Mouse (Mus musculus): ENCODE measurements around the gene Sh3gl3. TPM values are rescaled to one million over a fixed set of nuclear protein-coding genes. Genes with fewer than 3 reads are reported as not detected.
A peak's percentile ranks its signal among the peaks of the same experiment; 100 is the strongest.

Sh3gl3 gene
- total RNA-seq (2014; fragmentation: Nextera tagmentation) (not detected in 2 replicates), total RNA-seq (2017) (not detected in 2 replicates)

GRCm38 (mm10) chr7:82173540-82173939 lies at the start of gene Sh3gl3:
Gene Sh3gl3, plus strand, starts transcription at chr7:82173840.
- no peak for ATAC-seq (replicated peaks; ENCODE audit: low FRiP score, low TSS enrichment, poor library complexity, severe bottlenecking)

DNA sequence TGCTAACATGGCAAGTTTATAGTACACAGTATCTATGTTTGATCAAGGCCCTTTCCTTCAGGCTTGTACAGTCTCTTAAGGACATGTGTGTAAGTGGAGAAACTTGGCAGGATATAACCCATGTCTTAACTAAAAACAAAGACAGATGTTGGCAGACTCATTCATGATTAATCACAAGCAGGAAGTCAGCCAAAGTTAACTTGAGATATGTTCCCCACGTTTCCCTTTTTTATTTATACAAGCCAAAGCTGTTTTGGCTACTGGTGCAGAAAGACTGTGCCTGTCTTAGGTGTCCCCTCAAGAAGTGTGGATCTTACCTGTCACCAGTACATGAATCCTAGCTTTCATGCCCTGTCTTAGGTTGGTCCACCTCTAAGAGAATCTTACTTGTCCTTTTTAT lies 35.4 kb upstream of the Sh3gl3 start:
- ATAC-seq (replicated peaks; ENCODE audit: low FRiP score, low TSS enrichment, poor library complexity, severe bottlenecking), result no peak

- ATAC-seq (replicated peaks; ENCODE audit: low FRiP score, low TSS enrichment, poor library complexity, severe bottlenecking), result no peak
These were observed 26.5 kb upstream of the Sh3gl3 start for GRCm38 (mm10) chr7:82147151-82147550.

DNA sequence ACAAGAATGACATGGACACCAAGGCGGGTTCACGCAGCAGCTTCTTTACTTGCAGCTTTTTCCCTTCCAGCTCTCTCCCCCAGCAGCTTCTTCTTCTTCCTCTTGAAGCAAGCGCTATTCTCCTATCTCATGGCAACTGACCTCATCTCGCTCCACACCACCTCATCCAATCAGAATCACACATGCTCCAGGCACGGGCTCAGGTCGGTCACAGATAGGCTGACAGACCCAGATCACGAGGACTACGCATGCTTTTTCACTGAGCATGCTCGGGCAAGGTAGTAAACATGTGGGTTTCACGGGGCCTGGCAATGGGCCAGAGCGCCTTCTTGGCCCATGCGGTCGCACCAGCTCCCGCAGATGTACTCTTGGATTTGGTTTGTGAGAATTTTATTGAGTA lies 9.0 kb upstream of the Sh3gl3 start:
- ATAC-seq (replicated peaks; ENCODE audit: low FRiP score, low TSS enrichment, poor library complexity, severe bottlenecking), result no peak

DNA sequence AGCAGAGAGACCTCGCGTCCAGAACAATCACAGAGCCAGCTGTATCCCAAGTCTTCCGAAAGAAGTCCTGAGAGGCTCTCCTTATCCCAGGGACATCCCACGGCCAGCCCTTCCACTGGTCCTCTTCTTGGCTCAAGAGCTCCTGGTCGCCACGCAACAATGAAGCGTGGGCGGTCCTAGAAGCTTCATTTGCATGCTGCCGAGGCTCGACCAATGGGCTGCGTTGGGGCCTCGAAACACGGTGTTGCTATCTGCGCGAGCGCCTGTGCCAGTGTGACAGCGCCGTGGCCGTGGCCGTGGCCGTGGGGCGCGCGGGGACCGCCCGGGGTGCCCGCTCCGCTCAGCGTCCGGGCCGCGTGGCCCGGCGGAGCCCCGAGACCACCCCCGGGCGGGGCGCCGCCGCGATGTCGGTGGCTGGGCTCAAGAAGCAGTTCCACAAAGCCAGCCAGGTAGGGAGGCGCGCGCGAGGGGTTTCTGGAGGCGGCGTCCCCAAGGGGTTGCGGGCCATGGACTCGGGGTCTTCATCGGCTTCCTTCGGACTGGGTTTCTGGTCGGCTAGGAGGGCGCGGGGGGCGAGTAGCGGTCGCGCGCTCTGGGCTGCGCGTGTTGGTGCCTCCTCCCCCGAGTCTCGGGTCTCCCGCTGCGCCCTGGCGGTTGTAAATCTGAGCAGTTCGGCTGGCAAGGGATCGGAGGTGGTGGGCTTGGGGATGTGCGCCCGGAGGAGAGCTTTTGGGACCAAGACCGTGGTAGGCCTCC lies 1.1 kb downstream of the Sh3gl3 start:
- ATAC-seq (replicated peaks; ENCODE audit: low FRiP score, low TSS enrichment, poor library complexity, severe bottlenecking), result 0 out of 2 replicates have a peak, but pooled peaks have one; percentile 52

GRCm38 (mm10) chr7:82175327-82175721 lies 1.7 kb downstream of the Sh3gl3 start:
- ATAC-seq (replicated peaks; ENCODE audit: low FRiP score, low TSS enrichment, poor library complexity, severe bottlenecking), result no peak

- no peak for ATAC-seq (replicated peaks; ENCODE audit: low FRiP score, low TSS enrichment, poor library complexity, severe bottlenecking)
These were observed 2.6 kb downstream of the Sh3gl3 start for GRCm38 (mm10) chr7:82176192-82176591.

GRCm38 (mm10) chr7:82177336-82177735 lies 3.7 kb downstream of the Sh3gl3 start:
- ATAC-seq (replicated peaks; ENCODE audit: low FRiP score, low TSS enrichment, poor library complexity, severe bottlenecking), result no peak

GRCm38 (mm10) chr7:82180919-82181318 lies 7.3 kb downstream of the Sh3gl3 start:
- ATAC-seq (replicated peaks; ENCODE audit: low FRiP score, low TSS enrichment, poor library complexity, severe bottlenecking), result no peak

DNA sequence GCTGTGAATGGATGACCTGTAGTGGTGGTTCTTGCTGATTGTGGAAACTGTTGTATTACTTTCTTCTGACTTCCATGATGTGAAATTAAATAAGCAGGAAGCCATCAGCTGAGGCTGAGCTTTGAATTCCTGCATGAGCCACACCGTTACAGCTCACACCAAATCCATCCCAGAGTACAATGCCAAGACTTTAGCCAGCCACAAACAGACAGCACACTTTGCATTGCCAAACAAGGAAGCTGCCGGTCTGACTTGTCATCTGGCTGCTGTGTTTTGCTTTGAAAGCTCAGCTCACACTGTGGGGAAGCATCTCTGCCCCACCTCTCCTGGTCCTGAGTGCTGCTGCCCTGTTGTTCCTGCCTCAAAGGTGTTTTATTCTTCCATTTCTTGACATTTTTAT lies 9.1 kb downstream of the Sh3gl3 start:
- no peak for ATAC-seq (replicated peaks; ENCODE audit: low FRiP score, low TSS enrichment, poor library complexity, severe bottlenecking)

GRCm38 (mm10) chr7:82191604-82192003 lies 18.0 kb downstream of the Sh3gl3 start:
- no peak for ATAC-seq (replicated peaks; ENCODE audit: low FRiP score, low TSS enrichment, poor library complexity, severe bottlenecking)

GRCm38 (mm10) chr7:82192512-82192911 lies 18.9 kb downstream of the Sh3gl3 start:
- ATAC-seq (replicated peaks; ENCODE audit: low FRiP score, low TSS enrichment, poor library complexity, severe bottlenecking), result no peak

GRCm38 (mm10) chr7:82203111-82203510 lies 29.5 kb downstream of the Sh3gl3 start:
- ATAC-seq (replicated peaks; ENCODE audit: low FRiP score, low TSS enrichment, poor library complexity, severe bottlenecking), result no peak

GRCm38 (mm10) chr7:82204014-82204784 lies 30.6 kb downstream of the Sh3gl3 start:
- ATAC-seq (replicated peaks; ENCODE audit: low FRiP score, low TSS enrichment, poor library complexity, severe bottlenecking), result no peak

DNA sequence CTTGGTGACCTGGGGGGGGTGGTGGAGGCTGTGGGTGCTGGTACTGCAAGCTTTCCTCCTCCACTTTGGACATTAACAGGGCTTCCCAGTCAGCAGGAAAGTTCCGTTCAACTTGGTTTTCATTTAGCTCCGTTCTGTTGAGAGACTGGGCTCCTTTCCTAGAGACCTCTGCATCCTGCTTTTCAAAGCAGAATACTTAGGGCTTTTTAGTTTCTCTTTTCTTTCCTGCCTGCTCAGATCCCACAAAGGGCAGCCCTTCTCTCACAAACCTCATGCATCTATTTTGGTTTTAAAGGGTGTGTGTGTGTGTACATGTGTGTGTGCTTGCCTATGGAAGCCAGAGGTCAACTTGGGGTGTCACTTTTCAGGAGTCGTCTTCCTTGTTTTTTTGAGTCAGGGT lies 31.3 kb downstream of the Sh3gl3 start:
- no peak for ATAC-seq (replicated peaks; ENCODE audit: low FRiP score, low TSS enrichment, poor library complexity, severe bottlenecking)

- no peak for ATAC-seq (replicated peaks; ENCODE audit: low FRiP score, low TSS enrichment, poor library complexity, severe bottlenecking)
These were observed 33.1 kb downstream of the Sh3gl3 start for GRCm38 (mm10) chr7:82206787-82207186.

GRCm38 (mm10) chr7:82221380-82221933 lies 47.8 kb downstream of the Sh3gl3 start:
- ATAC-seq (replicated peaks; ENCODE audit: low FRiP score, low TSS enrichment, poor library complexity, severe bottlenecking), result no peak

DNA sequence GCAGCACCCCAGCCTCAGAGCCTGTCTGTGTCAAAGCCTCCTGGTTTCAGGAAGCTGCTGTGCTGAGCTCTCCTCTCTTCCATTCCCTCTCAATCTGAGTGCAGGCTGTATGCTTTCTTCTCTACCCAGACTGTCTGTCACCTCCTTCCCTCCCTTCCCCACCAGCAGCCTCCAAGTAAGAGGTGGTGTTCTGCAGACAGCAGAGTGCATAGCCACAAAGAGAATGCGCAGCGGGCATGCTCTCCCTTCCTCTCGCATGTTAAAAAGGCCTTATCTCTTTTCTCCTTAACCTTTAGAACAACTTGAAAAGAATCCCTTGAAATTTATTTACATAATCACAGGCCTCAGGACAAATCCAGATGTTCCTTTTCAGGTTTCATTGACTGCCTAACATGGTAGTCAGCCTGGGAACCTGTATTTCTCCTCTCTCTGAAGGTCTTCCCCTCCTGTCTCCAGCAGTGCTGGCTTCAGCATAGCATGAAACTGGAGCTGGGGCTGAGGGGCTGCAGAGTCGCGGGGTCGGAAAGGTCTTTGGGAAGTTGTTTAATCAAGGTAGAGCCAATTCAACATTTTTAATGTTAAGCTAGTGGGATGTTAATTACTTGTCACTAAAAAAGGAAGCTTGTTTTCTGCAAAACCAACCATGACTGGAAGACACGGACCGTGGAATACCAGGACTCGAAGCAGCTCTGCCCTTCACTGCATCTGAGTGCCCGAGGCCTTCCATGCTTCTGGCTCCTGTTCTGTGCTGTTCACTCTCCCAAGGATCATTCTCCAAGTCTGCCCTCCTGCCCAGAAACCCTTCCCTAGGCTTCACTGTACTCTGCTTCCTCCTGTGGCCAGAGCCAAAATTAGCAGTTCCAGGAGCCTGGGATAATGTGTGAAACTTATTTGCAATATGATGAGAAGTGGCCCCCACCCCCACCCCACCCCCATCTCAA lies 50.5 kb downstream of the Sh3gl3 start:
- ATAC-seq (replicated peaks; ENCODE audit: low FRiP score, low TSS enrichment, poor library complexity, severe bottlenecking), result no peak

GRCm38 (mm10) chr7:82233201-82233600 lies 59.6 kb downstream of the Sh3gl3 start:
- ATAC-seq (replicated peaks; ENCODE audit: low FRiP score, low TSS enrichment, poor library complexity, severe bottlenecking), result no peak

Measured in megakaryocyte-erythroid progenitor cell, adult 5-6 weeks (primary cell).